Mouse (Mus musculus) cerebellum, adult 9-11 months (tissue): ENCODE data around the gene Plpp7.
A peak's percentile ranks its signal among the peaks of the same experiment; 100 is the strongest.

Experiments
- DNase-seq: peaks from one replicate; pipeline ENCODE4 v3.0.0; 2022

Gene Plpp7

DNA sequence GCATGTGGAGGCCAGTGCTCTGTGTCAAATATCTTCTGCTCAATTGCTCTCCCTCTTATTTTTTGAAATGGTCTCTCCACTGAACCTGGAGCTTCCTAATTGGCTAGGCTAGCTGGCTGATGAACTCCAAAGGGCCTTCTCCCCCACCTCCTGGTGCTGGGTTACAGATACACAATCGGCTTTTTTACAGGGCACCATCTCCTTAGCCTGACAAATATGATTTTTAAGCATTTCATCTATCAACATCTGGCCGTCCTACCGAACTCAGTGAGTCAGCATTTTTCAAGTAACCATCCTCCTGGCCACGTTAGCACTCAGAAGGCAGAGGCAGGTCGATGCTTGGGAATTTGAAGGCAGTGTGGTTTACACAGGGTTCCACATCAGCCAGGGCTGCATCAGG lies 49.3 kb downstream of the Plpp7 start:
- no peak for DNase-seq

DNA sequence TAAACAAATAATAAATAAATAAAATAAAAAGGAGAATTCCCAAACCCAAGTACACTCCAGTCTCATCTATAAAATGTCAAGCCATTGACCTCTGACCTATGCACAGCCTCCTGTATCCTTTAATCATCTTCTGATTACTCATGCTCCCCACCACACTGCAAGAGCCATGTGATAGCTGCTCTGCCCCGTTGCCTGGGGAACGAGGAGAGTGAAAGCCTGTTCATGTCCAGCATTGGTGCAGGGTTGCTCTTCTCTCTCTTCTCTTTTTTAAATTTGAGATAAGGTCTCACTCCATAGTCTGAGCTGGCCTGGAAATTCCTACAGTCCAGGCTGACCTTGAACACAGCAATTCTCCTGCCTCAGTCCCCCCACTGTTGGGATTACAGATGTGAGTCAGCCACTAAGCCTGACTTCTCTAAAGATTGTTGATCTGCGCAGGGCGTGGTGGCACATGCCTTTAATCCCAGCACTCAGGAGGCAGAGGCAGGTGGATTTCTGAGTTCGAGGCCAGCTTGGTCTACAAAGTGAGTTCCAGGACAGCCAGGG lies 51.4 kb downstream of the Plpp7 start:
- DNase-seq: no peak

DNA sequence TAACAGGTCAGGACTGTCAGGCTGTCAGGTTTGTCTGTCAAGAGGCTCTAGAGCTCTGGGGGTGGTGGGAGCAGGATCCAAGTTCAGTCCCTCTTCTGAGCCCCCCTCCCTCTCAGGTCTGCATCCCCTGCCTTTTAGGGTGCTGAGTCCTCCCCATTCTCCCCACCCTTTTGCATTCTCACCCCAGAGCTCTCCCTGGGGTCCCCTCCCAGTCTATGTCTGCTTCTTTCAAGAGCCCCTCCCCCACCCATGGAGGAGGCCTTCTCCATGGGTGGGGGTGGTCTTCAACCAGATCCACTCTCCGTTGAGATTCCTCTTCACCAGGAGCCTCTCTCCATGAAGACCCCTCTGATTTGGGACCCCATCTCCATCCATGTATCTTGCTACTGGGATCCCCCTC lies 54.8 kb downstream of the Plpp7 start:
- DNase-seq: no peak

- DNase-seq: peak; percentile 76
Measured at GRCm38 (mm10) chr2:32150562-32150923, 55.2 kb downstream of the Plpp7 start.

DNA sequence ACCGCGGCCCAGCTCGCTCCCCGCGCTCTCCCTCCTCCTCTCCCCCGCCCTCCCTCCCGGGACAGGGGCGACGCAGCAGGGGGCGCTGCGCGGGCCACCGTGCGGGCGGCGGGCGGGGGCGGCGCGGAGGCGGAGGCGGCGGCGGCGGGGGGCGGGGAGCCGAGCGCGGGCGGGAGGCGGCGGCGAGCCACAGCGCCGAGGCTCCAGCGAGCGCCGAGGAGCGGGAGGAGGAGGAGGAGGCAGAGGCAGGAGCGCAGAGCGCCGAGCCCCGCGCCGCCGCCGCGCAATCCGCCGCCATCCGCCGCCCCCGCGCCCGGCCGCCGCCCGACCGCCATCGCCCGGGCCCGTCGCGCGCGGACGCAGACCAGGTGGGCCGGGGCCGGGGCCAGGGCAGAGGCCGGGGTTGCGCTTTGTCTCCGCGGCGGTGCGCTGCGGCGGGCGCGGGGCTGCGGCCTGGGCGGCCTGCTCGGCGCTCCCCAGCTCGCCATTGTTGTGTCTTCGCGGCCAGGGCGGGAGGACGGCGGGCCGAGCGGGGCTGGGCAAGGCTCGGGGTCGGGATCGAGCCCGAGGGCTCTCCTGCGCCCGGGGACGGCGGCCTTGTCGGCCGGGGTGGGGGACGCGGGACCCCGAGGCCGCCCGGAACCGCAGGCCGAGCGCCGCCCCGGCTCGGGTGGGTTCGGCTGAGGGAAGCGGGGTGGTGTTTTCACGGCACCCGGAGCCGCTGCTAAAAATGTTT lies 55.8 kb downstream of the Plpp7 start, which contains the start of gene Prrc2b:
Gene Prrc2b (plus strand): TSS at position 159 of the 736 bp plus-strand sequence.
- no peak for DNase-seq

DNA sequence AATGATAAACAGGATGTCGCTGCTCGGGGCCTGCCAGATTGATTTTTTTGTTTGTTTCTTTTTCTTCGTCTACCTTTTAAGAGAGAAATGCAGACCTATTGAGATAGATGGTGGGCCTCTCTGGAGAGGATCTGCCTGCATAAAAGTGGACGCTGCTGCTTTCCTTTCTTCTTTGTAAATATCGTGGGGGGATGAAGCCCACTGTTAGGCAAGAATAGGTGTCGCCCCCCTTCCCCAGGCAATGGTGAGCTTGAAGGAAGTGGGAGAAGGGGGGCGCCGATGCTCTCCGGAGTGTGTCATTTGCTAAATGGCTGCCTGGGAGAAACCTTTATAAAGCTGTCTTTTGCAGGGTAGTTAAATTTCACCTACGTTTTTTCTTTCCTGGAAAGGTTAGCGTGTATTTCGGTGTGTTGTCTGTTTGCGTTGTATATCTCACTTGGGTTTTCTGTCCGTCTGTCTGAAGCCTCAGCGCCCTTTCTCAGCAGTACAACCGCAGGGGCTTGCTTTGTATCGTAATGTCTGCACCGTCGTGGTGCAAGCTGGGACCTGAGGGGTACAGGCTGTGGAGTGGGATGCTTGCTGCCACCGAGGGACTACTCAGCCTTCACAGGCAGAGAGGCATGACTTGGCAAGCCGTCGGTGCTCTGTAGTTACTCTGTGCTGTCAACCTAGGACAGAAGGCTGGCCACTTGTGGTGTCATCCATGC lies 56.5 kb downstream of the Plpp7 start:
- peak; percentile 75 for DNase-seq

- no peak for DNase-seq
Measured at GRCm38 (mm10) chr2:32152367-32153034, 57.2 kb downstream of the Plpp7 start.

DNA sequence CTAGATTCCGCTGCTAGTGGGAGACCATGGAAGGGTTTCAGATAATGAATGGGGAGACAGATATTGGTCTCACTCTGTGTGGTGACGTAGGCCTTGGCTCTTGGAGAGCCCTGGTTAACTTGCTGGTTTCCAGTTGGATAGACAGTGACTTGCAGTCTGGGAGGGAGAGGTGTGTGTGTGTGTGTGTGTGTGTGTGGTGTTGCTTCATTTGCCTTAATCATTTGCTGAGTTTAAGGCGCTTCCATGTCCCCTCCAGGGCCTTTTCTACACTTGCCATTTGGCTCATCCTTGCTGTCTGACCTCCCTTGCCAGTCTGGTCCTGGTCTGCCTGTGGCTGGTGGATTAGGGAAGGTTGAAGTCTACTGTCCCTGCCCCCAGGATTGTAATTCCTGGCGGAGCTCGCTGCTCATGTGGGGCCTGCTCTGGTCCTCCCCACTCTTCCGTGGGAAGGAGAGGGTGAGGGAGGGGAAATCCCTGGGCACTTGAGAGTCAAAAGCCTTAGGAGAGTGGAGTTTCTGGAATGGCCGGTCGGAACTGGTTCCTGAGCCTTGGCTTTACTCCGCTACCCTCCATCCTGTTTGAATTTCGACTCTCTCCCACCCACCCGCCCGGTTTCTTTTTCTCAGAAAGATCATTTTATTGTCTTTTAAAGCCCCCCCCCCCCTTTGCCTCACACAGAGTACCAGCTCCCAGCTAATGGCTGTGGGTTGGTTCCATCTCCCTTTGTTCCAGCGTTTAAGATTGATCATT lies 57.9 kb downstream of the Plpp7 start:
- DNase-seq: no peak

DNA sequence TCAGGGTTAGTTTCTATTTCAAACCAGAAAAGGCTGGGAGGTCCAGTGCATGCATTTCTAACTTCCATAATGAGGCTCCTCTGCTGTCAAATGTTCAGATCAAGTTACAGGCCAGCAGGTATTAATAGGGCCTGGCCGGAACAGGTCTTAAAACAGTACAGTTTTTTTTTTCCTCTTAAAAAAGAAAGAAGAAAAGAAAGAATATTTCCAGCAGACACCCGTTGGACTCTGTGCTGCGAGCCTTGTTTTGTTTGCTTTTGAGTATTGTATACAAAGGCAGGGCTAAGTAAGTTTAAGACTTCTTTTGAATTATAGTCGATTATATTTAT lies 58.4 kb downstream of the Plpp7 start:
- no peak for DNase-seq

GRCm38 (mm10) chr2:32154334-32154997 lies 59.1 kb downstream of the Plpp7 start:
- DNase-seq: no peak

- no peak for DNase-seq
Measured at GRCm38 (mm10) chr2:32154998-32155541, 59.7 kb downstream of the Plpp7 start.

DNA sequence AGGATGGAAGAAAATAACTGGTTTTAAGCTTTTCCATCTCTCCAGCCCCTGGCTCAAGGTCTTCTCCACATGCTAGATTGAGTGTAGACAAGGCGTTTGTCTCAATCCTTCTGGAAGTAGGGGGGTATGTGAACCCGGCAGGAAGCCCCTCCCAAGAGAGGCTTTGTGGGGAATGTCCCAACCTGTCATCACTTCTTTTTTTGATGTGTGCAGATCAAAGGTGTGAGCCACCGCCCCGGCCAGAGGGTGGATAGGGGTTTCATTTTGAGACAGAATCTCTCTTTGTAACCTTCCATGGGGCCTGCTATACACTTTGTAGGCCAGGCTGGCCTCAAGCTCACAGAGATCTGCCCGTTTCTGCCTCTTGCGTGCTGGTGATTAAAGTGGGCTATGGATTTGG lies 60.3 kb downstream of the Plpp7 start:
- DNase-seq: no peak

GRCm38 (mm10) chr2:32156645-32157044 lies 61.3 kb downstream of the Plpp7 start:
- DNase-seq: no peak

GRCm38 (mm10) chr2:32157328-32157727 lies 62.0 kb downstream of the Plpp7 start:
- DNase-seq: no peak

GRCm38 (mm10) chr2:32158616-32159239 lies 63.4 kb downstream of the Plpp7 start:
- DNase-seq: no peak
